Mouse (Mus musculus): ENCODE data around the gene Dolpp1. TPM values are rescaled to one million over a fixed set of nuclear protein-coding genes. Genes with fewer than 3 reads are reported as not detected.

Gene Dolpp1
- polyA plus RNA-seq, 1 experiment from 2014 or later = 39.0 TPM

GRCm38 (mm10) chr2:30357552-30358510 lies 34.2 kb upstream of the Dolpp1 start:
- Histone ChIP-seq H3K27me3 (ENCODE audit: control insufficient read depth, insufficient read depth, low read length) (no peaks in the 10 kb centered on the region), H3K4me1 (ENCODE audit: control insufficient read depth, insufficient read depth, low read length) (peaks cover 38% of the 10 kb centered on the region), H3K36me3 (ENCODE audit: control insufficient read depth, insufficient read depth, low read length) (no peaks in the 10 kb centered on the region), H3K27ac (ENCODE audit: low read length) (peak overlapping the region; percentile 84), H3K9ac (ENCODE audit: low read length) (peak overlapping the region; percentile 86), H3K4me3 (replicated peaks; ENCODE audit: low read length) (peak overlapping the region; percentile 81), H3K9me3 (replicated peaks; ENCODE audit: control insufficient read depth, low read length) (no peaks in the 10 kb centered on the region), H3K4me2 (ENCODE audit: low read depth, low read length) (peak overlapping the region; percentile 94)
- 40% methylated on average over 8 of the region's 8 CpGs for whole genome bisulfite sequencing
- 0 out of 2 replicates have a peak, but pooled peaks have one; percentile 1 for ATAC-seq (ENCODE audit: insufficient read depth, low FRiP score)

GRCm38 (mm10) chr2:30358533-30359531 lies 33.2 kb upstream of the Dolpp1 start, which contains the start of gene Sh3glb2:
TSS of gene Sh3glb2 (minus strand) at chr2:30359337.
- peak within 1 kb of the TSS; percentile 84 for H3K27ac ChIP-seq (ENCODE audit: low read length)
- peaks cover 38% of the 10 kb centered on the region for H3K4me1 ChIP-seq (ENCODE audit: control insufficient read depth, insufficient read depth, low read length)
- H3K9me3 ChIP-seq (replicated peaks; ENCODE audit: control insufficient read depth, low read length) = no peaks in the 10 kb centered on the region
- ATAC-seq (ENCODE audit: insufficient read depth, low FRiP score) = peak; percentile 63
- 1% methylated on average over 73 of the region's 73 CpGs for WGBS
- peak within 1 kb of the TSS; percentile 86 for H3K9ac ChIP-seq (ENCODE audit: low read length)
- no peaks in the 10 kb centered on the region for H3K36me3 ChIP-seq (ENCODE audit: control insufficient read depth, insufficient read depth, low read length)
- H3K4me3 ChIP-seq (replicated peaks; ENCODE audit: low read length) = peak within 1 kb of the TSS; percentile 81
- H3K27me3 ChIP-seq (ENCODE audit: control insufficient read depth, insufficient read depth, low read length) = no peaks in the 10 kb centered on the region
- peak within 1 kb of the TSS; percentile 94 for H3K4me2 ChIP-seq (ENCODE audit: low read depth, low read length)

DNA sequence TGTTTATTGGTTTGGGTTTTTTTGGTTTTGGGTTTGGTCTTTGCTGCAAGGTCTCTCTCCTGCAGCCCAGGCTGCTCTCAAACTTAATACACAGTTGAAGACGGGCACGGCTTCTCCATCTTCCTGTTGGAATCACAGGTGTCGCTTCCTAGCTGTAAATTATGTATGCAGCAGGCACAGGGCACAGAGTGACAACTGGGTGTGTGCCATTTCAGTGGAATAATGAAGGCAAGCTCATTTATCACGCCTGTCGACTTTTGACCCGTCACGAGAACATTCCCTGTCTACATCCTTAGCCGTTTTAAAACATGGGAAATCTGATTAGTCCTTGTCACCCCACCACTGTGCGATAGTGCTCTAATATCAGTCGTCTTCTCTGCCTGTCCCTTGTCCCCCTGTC lies 31.4 kb upstream of the Dolpp1 start:
- no peaks in the 10 kb centered on the region for H3K9me3 ChIP-seq (replicated peaks; ENCODE audit: control insufficient read depth, low read length)
- H3K4me1 ChIP-seq (ENCODE audit: control insufficient read depth, insufficient read depth, low read length) = peaks cover 37% of the 10 kb centered on the region
- H3K27me3 ChIP-seq (ENCODE audit: control insufficient read depth, insufficient read depth, low read length) = no peaks in the 10 kb centered on the region
- H3K27ac ChIP-seq (ENCODE audit: low read length) = no peak overlapping the region
- 56% methylated on average over 10 of the region's 10 CpGs for WGBS
- H3K4me3 ChIP-seq (replicated peaks; ENCODE audit: low read length) = no peak overlapping the region
- no peak overlapping the region for H3K4me2 ChIP-seq (ENCODE audit: low read depth, low read length)
- H3K36me3 ChIP-seq (ENCODE audit: control insufficient read depth, insufficient read depth, low read length) = no peaks in the 10 kb centered on the region
- no peak for ATAC-seq (ENCODE audit: insufficient read depth, low FRiP score)
- no peak overlapping the region for H3K9ac ChIP-seq (ENCODE audit: low read length)

DNA sequence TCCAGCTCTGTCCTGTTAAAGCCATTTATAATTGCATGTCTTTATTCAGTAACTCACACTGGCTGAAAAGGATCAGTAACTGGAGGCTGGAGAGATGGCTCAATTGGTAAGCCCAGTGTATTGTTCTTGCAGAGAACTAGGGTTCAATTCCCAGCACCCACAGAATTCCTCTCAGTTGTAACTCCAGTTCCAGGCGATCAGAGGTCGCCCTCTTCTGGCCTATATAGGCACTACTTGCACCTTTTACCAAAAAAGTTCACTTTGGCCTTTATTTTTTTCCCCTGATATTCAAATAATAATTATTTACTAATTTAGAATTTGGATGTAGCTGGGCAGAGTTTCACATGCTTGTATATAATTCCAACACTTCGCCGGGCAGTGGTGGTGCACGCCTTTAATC lies 29.2 kb upstream of the Dolpp1 start:
- 71% methylated on average over 5 of the region's 5 CpGs for WGBS
- no peak for ATAC-seq (ENCODE audit: insufficient read depth, low FRiP score)

GRCm38 (mm10) chr2:30363773-30364650 lies 28.0 kb upstream of the Dolpp1 start, which contains the start of gene Miga2:
TSS of gene Miga2 (plus strand) at chr2:30364233.
- ATAC-seq (ENCODE audit: insufficient read depth, low FRiP score) = peak; percentile 99
- Histone ChIP-seq H3K4me2 (ENCODE audit: low read depth, low read length) (peak within 1 kb of the TSS; percentile 73), H3K9ac (ENCODE audit: low read length) (peak within 1 kb of the TSS; percentile 74), H3K27me3 (ENCODE audit: control insufficient read depth, insufficient read depth, low read length) (no peaks in the 10 kb centered on the region), H3K27ac (ENCODE audit: low read length) (peak within 1 kb of the TSS; percentile 79), H3K4me3 (replicated peaks; ENCODE audit: low read length) (peak within 1 kb of the TSS; percentile 98), H3K36me3 (ENCODE audit: control insufficient read depth, insufficient read depth, low read length) (peaks cover 6% of the 10 kb centered on the region; the same call in 1 of the 2 replicates), H3K9me3 (replicated peaks; ENCODE audit: control insufficient read depth, low read length) (no peaks in the 10 kb centered on the region), H3K4me1 (ENCODE audit: control insufficient read depth, insufficient read depth, low read length) (peaks cover 9% of the 10 kb centered on the region)
- under 1% methylated on average over 54 of the region's 54 CpGs for WGBS

More for the DNA sequence above, 29.2 kb upstream of the Dolpp1 start:
- no peak overlapping the region for H3K4me2 ChIP-seq (ENCODE audit: low read depth, low read length)
- H3K27ac ChIP-seq (ENCODE audit: low read length) = no peak overlapping the region
- no peaks in the 10 kb centered on the region for H3K27me3 ChIP-seq (ENCODE audit: control insufficient read depth, insufficient read depth, low read length)
- H3K4me3 ChIP-seq (replicated peaks; ENCODE audit: low read length) = no peak overlapping the region
- no peak overlapping the region for H3K9ac ChIP-seq (ENCODE audit: low read length)
- no peaks in the 10 kb centered on the region for H3K36me3 ChIP-seq (ENCODE audit: control insufficient read depth, insufficient read depth, low read length)
- no peaks in the 10 kb centered on the region for H3K9me3 ChIP-seq (replicated peaks; ENCODE audit: control insufficient read depth, low read length)
- H3K4me1 ChIP-seq (ENCODE audit: control insufficient read depth, insufficient read depth, low read length) = peaks cover 16% of the 10 kb centered on the region

- WGBS = 81% methylated on average over 2 of the region's 2 CpGs
- no peak overlapping the region for H3K27ac ChIP-seq (ENCODE audit: low read length)
Measured at GRCm38 (mm10) chr2:30365281-30366069, 26.6 kb upstream of the Dolpp1 start.

DNA sequence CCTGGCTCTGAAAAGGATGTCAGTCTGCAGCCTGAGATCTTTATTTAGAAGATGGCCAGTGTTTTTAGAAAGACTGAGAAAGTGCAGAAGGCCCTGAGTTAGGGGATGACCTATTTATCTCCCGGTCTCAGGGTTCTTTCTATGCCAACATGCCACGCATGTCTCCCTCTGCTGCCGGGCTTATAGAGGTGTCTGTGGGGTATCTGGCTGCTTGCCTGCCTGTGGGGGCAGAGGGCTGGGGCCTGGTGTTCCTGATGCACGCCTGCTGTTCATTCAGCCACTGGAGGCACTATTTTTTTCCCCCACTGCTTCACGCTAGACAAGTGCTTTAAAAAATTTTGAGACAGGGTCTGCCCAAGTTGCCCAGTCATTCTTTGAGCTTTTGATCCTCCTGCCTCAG lies 25.9 kb upstream of the Dolpp1 start:
- no peak overlapping the region for H3K27ac ChIP-seq (ENCODE audit: low read length)
- H3K4me1 ChIP-seq (ENCODE audit: control insufficient read depth, insufficient read depth, low read length) = peaks cover 9% of the 10 kb centered on the region
- H3K9ac ChIP-seq (ENCODE audit: low read length) = no peak overlapping the region; the same call in 1 of the 2 replicates
- no peak overlapping the region for H3K4me2 ChIP-seq (ENCODE audit: low read depth, low read length)
- peaks cover 20% of the 10 kb centered on the region for H3K36me3 ChIP-seq (ENCODE audit: control insufficient read depth, insufficient read depth, low read length)
- ATAC-seq (ENCODE audit: insufficient read depth, low FRiP score) = no peak
- H3K4me3 ChIP-seq (replicated peaks; ENCODE audit: low read length) = no peak overlapping the region
- no peaks in the 10 kb centered on the region for H3K27me3 ChIP-seq (ENCODE audit: control insufficient read depth, insufficient read depth, low read length)
- WGBS = 72% methylated on average over 5 of the region's 5 CpGs
- no peaks in the 10 kb centered on the region for H3K9me3 ChIP-seq (replicated peaks; ENCODE audit: control insufficient read depth, low read length)

More at GRCm38 (mm10) chr2:30365281-30366069, 26.6 kb upstream of the Dolpp1 start:
- Histone ChIP-seq H3K36me3 (ENCODE audit: control insufficient read depth, insufficient read depth, low read length) (peaks cover 16% of the 10 kb centered on the region; the same call in 1 of the 2 replicates), H3K9ac (ENCODE audit: low read length) (peak overlapping the region; percentile 74), H3K4me2 (ENCODE audit: low read depth, low read length) (peak overlapping the region; percentile 73), H3K4me3 (replicated peaks; ENCODE audit: low read length) (peak overlapping the region; percentile 98), H3K4me1 (ENCODE audit: control insufficient read depth, insufficient read depth, low read length) (peaks cover 9% of the 10 kb centered on the region), H3K9me3 (replicated peaks; ENCODE audit: control insufficient read depth, low read length) (no peaks in the 10 kb centered on the region), H3K27me3 (ENCODE audit: control insufficient read depth, insufficient read depth, low read length) (no peaks in the 10 kb centered on the region)
- no peak for ATAC-seq (ENCODE audit: insufficient read depth, low FRiP score)

Measured in stomach, embryonic 16.5 days (tissue).